Mouse (Mus musculus): ENCODE data around the gene Atraid. TPM values are rescaled to one million over a fixed set of nuclear protein-coding genes. Genes with fewer than 3 reads are reported as not detected.

Atraid gene
- total and polyA plus RNA-seq, 2 experiments from 2014 or later = 166 to 177 TPM

GRCm38 (mm10) chr5:31054261-31055215, 6.4 kb downstream of the Atraid start, which contains the start of gene Cad:
TSS of gene Cad (plus strand) at chr5:31054780.
- Histone ChIP-seq H3K36me3 (replicated peaks; ENCODE audit: control insufficient read depth, insufficient read depth, low read length) (peaks cover 31% of the 10 kb centered on the region; the same call in 1 of the 2 replicates), H3K4me3 (ENCODE audit: low read depth, low read length) (peak within 1 kb of the TSS; percentile 60), H3K4me2 (ENCODE audit: low read depth, low read length) (peak within 1 kb of the TSS; percentile 92), H3K27ac (ENCODE audit: low read depth) (peak within 1 kb of the TSS; percentile 54), H3K9me3 (replicated peaks; ENCODE audit: control insufficient read depth, low read length) (no peaks in the 10 kb centered on the region), H3K27me3 (ENCODE audit: control insufficient read depth, insufficient read depth, low read length) (no peaks in the 10 kb centered on the region), H3K4me1 (ENCODE audit: control insufficient read depth, insufficient read depth) (peaks cover 13% of the 10 kb centered on the region; the same call in 1 of the 2 replicates), H3K9ac (replicated peaks; ENCODE audit: low read depth, low read length) (peak within 1 kb of the TSS; percentile 63)
- WGBS = 1% methylated on average over 64 of the region's 64 CpGs
- ATAC-seq (ENCODE audit: insufficient read depth, low read depth) (peak; percentile 98), DNase-seq (ENCODE audit: low spot score) (peak; percentile 93)
- no peak for TF ChIP-seq EP300 (IDR thresholded peaks at IDR 0.05; ENCODE audit: low read depth)
- TF ChIP-seq CTCF (IDR thresholded peaks at IDR 0.05; ENCODE audit: low read depth) = no peak; the same call in 1 of the 2 replicates

DNA sequence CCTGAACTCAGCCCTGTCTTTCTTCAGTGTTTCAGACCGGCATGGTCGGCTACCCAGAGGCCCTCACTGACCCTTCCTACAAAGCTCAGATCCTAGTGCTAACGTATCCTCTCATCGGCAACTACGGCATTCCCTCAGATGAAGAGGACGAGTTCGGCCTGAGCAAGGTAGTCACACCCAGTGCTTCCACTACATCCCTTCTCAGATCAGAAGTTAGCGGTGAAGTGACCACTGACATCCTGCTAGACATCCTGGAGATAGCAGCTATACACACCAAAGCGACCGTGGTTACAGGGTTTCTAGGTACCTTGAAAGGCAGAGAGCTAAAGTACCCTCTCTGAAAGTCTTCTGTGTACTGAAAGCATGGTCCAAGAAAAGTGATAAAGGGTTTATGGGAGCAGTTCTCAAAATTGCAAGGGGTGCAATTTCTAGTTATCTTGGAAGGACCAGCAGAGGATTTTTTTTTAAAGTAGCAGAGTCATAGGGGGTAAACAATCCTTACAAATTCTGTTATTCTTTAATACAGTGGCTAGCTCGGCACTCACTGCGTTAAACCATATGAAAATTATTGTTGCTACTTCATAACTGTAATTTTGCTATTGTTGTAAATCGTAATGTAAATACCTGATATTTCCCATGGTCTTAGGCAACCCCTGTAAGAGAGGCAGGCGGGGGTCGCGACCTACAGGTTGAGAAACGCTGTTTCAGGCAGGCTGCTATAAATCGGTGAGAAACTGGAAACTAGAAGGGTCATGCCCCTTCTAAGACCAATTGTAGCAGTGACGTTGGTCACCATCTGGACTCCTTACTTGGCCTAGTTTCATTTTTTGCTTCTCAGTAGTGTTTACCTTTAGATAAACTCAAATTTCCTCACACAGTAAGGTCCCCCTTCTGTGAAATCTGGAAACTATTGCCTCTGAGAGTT, 7.4 kb downstream of the Atraid start:
- peaks cover 40% of the 10 kb centered on the region for H3K36me3 ChIP-seq (replicated peaks; ENCODE audit: control insufficient read depth, insufficient read depth, low read length)
- H3K4me1 ChIP-seq (ENCODE audit: control insufficient read depth, insufficient read depth) = peaks cover 13% of the 10 kb centered on the region; the same call in 1 of the 2 replicates
- peak overlapping the region; percentile 54 for H3K27ac ChIP-seq (ENCODE audit: low read depth)
- DNase-seq (ENCODE audit: low spot score) (no peak), ATAC-seq (ENCODE audit: insufficient read depth, low read depth) (no peak; the same call in 1 of the 2 replicates)
- no peak for TF ChIP-seq EP300 (IDR thresholded peaks at IDR 0.05; ENCODE audit: low read depth)
- no peak for TF ChIP-seq CTCF (IDR thresholded peaks at IDR 0.05; ENCODE audit: low read depth)
- peak overlapping the region; percentile 63 for H3K9ac ChIP-seq (replicated peaks; ENCODE audit: low read depth, low read length)
- H3K9me3 ChIP-seq (replicated peaks; ENCODE audit: control insufficient read depth, low read length) = no peaks in the 10 kb centered on the region
- H3K4me2 ChIP-seq (ENCODE audit: low read depth, low read length) = peak overlapping the region; percentile 92
- no peaks in the 10 kb centered on the region for H3K27me3 ChIP-seq (ENCODE audit: control insufficient read depth, insufficient read depth, low read length)
- 26% methylated on average over 19 of the region's 19 CpGs for WGBS
- H3K4me3 ChIP-seq (ENCODE audit: low read depth, low read length) = peak overlapping the region; percentile 60

- Histone ChIP-seq H3K4me2 (ENCODE audit: low read depth, low read length) (no peak overlapping the region), H3K4me3 (ENCODE audit: low read depth, low read length) (no peak overlapping the region), H3K9me3 (replicated peaks; ENCODE audit: control insufficient read depth, low read length) (no peaks in the 10 kb centered on the region), H3K9ac (replicated peaks; ENCODE audit: low read depth, low read length) (no peak overlapping the region), H3K27me3 (ENCODE audit: control insufficient read depth, insufficient read depth, low read length) (no peaks in the 10 kb centered on the region), H3K36me3 (replicated peaks; ENCODE audit: control insufficient read depth, insufficient read depth, low read length) (peaks cover 81% of the 10 kb centered on the region), H3K27ac (ENCODE audit: low read depth) (no peak overlapping the region), H3K4me1 (ENCODE audit: control insufficient read depth, insufficient read depth) (no peaks in the 10 kb centered on the region)
- ATAC-seq (ENCODE audit: insufficient read depth, low read depth) = no peak
- no peak for DNase-seq (ENCODE audit: low spot score)
- TF ChIP-seq CTCF (IDR thresholded peaks at IDR 0.05; ENCODE audit: low read depth) (no peak), EP300 (IDR thresholded peaks at IDR 0.05; ENCODE audit: low read depth) (no peak)
- WGBS = 95% methylated on average over 3 of the region's 3 CpGs
Observed at GRCm38 (mm10) chr5:31069810-31070209, 21.7 kb downstream of the Atraid start.

- no peak for DNase-seq (ENCODE audit: low spot score)
- Histone ChIP-seq H3K9me3 (replicated peaks; ENCODE audit: control insufficient read depth, low read length) (no peaks in the 10 kb centered on the region), H3K27ac (ENCODE audit: low read depth) (no peak overlapping the region), H3K4me3 (ENCODE audit: low read depth, low read length) (no peak overlapping the region), H3K27me3 (ENCODE audit: control insufficient read depth, insufficient read depth, low read length) (no peaks in the 10 kb centered on the region), H3K4me2 (ENCODE audit: low read depth, low read length) (no peak overlapping the region), H3K4me1 (ENCODE audit: control insufficient read depth, insufficient read depth) (no peaks in the 10 kb centered on the region), H3K36me3 (replicated peaks; ENCODE audit: control insufficient read depth, insufficient read depth, low read length) (peaks cover 92% of the 10 kb centered on the region), H3K9ac (replicated peaks; ENCODE audit: low read depth, low read length) (no peak overlapping the region)
- TF ChIP-seq EP300 (IDR thresholded peaks at IDR 0.05; ENCODE audit: low read depth) = no peak
- TF ChIP-seq CTCF (IDR thresholded peaks at IDR 0.05; ENCODE audit: low read depth) = no peak
- WGBS = 74% methylated on average over 2 of the region's 2 CpGs
- ATAC-seq (ENCODE audit: insufficient read depth, low read depth) = no peak
Observed at GRCm38 (mm10) chr5:31071059-31071458, 22.9 kb downstream of the Atraid start.

DNA sequence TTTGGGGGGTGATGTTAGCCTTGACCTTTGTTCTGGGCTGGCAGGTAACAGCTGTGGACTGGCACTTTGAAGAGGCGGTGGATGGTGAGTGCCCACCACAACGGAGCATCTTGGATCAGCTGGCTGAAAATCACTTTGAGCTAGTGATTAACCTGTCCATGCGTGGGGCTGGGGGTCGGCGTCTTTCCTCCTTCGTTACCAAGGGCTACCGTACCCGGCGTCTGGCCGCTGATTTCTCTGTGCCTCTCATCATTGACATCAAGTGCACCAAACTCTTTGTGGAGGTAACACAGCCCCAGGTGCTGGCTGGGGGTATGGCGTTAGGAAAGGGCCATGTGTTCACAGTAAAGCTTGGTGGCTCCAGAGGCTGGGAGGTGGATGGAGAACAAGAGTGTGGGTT, 23.7 kb downstream of the Atraid start:
- ATAC-seq (ENCODE audit: insufficient read depth, low read depth) (no peak), DNase-seq (ENCODE audit: low spot score) (no peak)
- peaks cover 95% of the 10 kb centered on the region for H3K36me3 ChIP-seq (replicated peaks; ENCODE audit: control insufficient read depth, insufficient read depth, low read length)
- no peak for TF ChIP-seq CTCF (IDR thresholded peaks at IDR 0.05; ENCODE audit: low read depth)
- H3K4me1 ChIP-seq (ENCODE audit: control insufficient read depth, insufficient read depth) = no peaks in the 10 kb centered on the region
- H3K4me2 ChIP-seq (ENCODE audit: low read depth, low read length) = no peak overlapping the region
- H3K4me3 ChIP-seq (ENCODE audit: low read depth, low read length) = no peak overlapping the region
- H3K9ac ChIP-seq (replicated peaks; ENCODE audit: low read depth, low read length) = no peak overlapping the region
- no peak overlapping the region for H3K27ac ChIP-seq (ENCODE audit: low read depth)
- no peaks in the 10 kb centered on the region for H3K9me3 ChIP-seq (replicated peaks; ENCODE audit: control insufficient read depth, low read length)
- WGBS = 95% methylated on average over 11 of the region's 11 CpGs
- H3K27me3 ChIP-seq (ENCODE audit: control insufficient read depth, insufficient read depth, low read length) = no peaks in the 10 kb centered on the region

Measured in heart, postnatal 0 days (tissue).